Mouse (Mus musculus): ENCODE measurements at regions not wholly inside any gene's neighbourhood (a gene's known extent, or its start where the extent isn't known, plus 50 kb on each side); places are given as distances from the start of the nearest gene placed in this dataset.

GRCm38 (mm10) chr1:183917656-183918055, 95.4 kb upstream of the Dusp10 start:
- H3K4me2 ChIP-seq (replicated peaks), result no peak overlapping the region
- H3K9me3 ChIP-seq, result no peaks in the 10 kb centered on the region
- no peak overlapping the region for H3K4me3 ChIP-seq
- no peak overlapping the region for H3K27ac ChIP-seq
- WGBS, result 90% methylated on average over 3 of the region's 3 CpGs
- no peak overlapping the region for H3K9ac ChIP-seq
- no peaks in the 10 kb centered on the region for H3K27me3 ChIP-seq (replicated peaks)
- no peaks in the 10 kb centered on the region for H3K36me3 ChIP-seq
- H3K4me1 ChIP-seq, result no peaks in the 10 kb centered on the region
- ATAC-seq (ENCODE audit: low FRiP score, low read depth), result no peak

GRCm38 (mm10) chr1:183921262-183921661, 91.8 kb upstream of the Dusp10 start:
- no peak overlapping the region for H3K9ac ChIP-seq
- ATAC-seq (ENCODE audit: low FRiP score, low read depth), result no peak
- H3K4me3 ChIP-seq, result no peak overlapping the region
- H3K36me3 ChIP-seq, result no peaks in the 10 kb centered on the region
- no peaks in the 10 kb centered on the region for H3K27me3 ChIP-seq (replicated peaks)
- no peak overlapping the region for H3K4me2 ChIP-seq (replicated peaks)
- H3K4me1 ChIP-seq, result no peaks in the 10 kb centered on the region
- WGBS, result 78% methylated on average over 2 of the region's 2 CpGs
- no peak overlapping the region for H3K27ac ChIP-seq
- no peaks in the 10 kb centered on the region for H3K9me3 ChIP-seq

GRCm38 (mm10) chr1:183928539-183928938, 84.6 kb upstream of the Dusp10 start:
- Histone ChIP-seq H3K27me3 (replicated peaks) (no peaks in the 10 kb centered on the region), H3K36me3 (no peaks in the 10 kb centered on the region), H3K4me3 (no peak overlapping the region), H3K4me2 (replicated peaks) (no peak overlapping the region), H3K9ac (no peak overlapping the region), H3K27ac (no peak overlapping the region), H3K4me1 (no peaks in the 10 kb centered on the region), H3K9me3 (no peaks in the 10 kb centered on the region)
- WGBS, result 75% methylated on average over 4 of the region's 4 CpGs
- no peak for ATAC-seq (ENCODE audit: low FRiP score, low read depth)

DNA sequence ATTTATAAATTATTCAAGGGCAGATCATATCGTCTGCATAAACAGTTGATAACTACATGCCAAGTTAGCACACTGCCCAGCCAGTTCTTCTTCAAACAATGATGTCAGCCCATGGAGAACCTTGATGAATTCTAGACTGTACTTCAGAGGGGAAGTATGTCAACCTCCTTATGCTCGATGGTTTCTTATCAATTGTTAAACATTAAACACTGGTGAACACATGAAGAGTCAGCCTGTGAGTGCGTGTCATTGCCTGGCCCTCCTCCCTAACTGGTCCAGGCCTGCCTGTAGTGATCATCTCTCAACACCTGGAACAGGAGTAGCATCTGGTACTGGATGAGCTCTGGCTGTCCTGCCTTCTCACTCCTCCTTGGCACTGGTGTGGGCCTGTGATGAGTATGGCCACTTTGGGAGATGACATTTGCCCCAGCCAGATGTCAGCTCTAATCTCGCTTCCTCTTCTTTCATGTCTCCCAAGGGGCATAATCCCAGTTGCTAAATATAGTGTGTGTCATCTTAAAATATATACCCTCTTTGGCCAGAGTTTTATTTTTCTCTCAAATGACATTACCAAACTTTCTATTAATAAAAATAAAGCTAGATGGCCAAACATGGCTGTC, 82.6 kb upstream of the Dusp10 start:
- 89% methylated on average over 4 of the region's 4 CpGs for WGBS
- Histone ChIP-seq H3K27me3 (replicated peaks) (no peaks in the 10 kb centered on the region), H3K9me3 (no peaks in the 10 kb centered on the region)

DNA sequence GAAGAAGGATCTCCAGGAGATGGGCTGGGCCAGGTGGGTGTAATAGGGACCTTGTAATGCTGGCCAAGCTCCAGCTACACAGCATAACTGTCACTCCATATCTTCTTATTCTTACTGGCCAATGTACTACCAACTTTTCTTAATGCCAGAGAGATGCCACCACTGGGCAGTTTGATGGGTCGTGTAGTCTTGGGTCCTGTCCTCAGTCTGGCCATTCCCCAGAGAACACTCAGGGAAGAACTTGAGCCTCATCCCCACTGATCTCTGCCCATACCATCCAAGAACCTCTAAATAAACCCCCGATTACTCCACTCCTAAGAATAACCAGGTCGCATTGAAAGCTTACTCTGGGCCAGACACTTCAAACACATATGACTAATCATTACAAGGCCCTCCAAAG, 82.0 kb upstream of the Dusp10 start:
- no peaks in the 10 kb centered on the region for H3K4me1 ChIP-seq
- no peak overlapping the region for H3K9ac ChIP-seq
- ATAC-seq (ENCODE audit: low FRiP score, low read depth), result no peak
- H3K36me3 ChIP-seq, result no peaks in the 10 kb centered on the region
- no peak overlapping the region for H3K27ac ChIP-seq
- H3K27me3 ChIP-seq (replicated peaks), result no peaks in the 10 kb centered on the region
- no peak overlapping the region for H3K4me2 ChIP-seq (replicated peaks)
- WGBS, result 74% methylated on average over 3 of the region's 3 CpGs
- H3K4me3 ChIP-seq, result no peak overlapping the region
- H3K9me3 ChIP-seq, result no peaks in the 10 kb centered on the region

More for the DNA sequence above, 82.6 kb upstream of the Dusp10 start:
- no peak overlapping the region for H3K27ac ChIP-seq
- H3K9ac ChIP-seq, result no peak overlapping the region
- no peaks in the 10 kb centered on the region for H3K4me1 ChIP-seq
- H3K4me3 ChIP-seq, result no peak overlapping the region
- ATAC-seq (ENCODE audit: low FRiP score, low read depth), result no peak
- no peak overlapping the region for H3K4me2 ChIP-seq (replicated peaks)
- H3K36me3 ChIP-seq, result no peaks in the 10 kb centered on the region

GRCm38 (mm10) chr1:183933845-183934244, 79.3 kb upstream of the Dusp10 start:
- H3K4me3 ChIP-seq, result no peak overlapping the region
- no peaks in the 10 kb centered on the region for H3K4me1 ChIP-seq
- no peaks in the 10 kb centered on the region for H3K36me3 ChIP-seq
- no peak overlapping the region for H3K9ac ChIP-seq
- no peak overlapping the region for H3K4me2 ChIP-seq (replicated peaks)
- no peaks in the 10 kb centered on the region for H3K27me3 ChIP-seq (replicated peaks)
- no peaks in the 10 kb centered on the region for H3K9me3 ChIP-seq
- WGBS, result 85% methylated on average over 2 of the region's 2 CpGs
- ATAC-seq (ENCODE audit: low FRiP score, low read depth), result no peak
- H3K27ac ChIP-seq, result no peak overlapping the region

- Histone ChIP-seq H3K9ac (no peak overlapping the region), H3K4me1 (no peaks in the 10 kb centered on the region), H3K27me3 (replicated peaks) (no peaks in the 10 kb centered on the region), H3K4me2 (replicated peaks) (no peak overlapping the region), H3K9me3 (no peaks in the 10 kb centered on the region), H3K36me3 (no peaks in the 10 kb centered on the region), H3K4me3 (no peak overlapping the region), H3K27ac (no peak overlapping the region)
- ATAC-seq (ENCODE audit: low FRiP score, low read depth), result no peak
- 93% methylated on average over 11 of the region's 11 CpGs for WGBS
These were observed 75.9 kb upstream of the Dusp10 start for GRCm38 (mm10) chr1:183937166-183937565.

DNA sequence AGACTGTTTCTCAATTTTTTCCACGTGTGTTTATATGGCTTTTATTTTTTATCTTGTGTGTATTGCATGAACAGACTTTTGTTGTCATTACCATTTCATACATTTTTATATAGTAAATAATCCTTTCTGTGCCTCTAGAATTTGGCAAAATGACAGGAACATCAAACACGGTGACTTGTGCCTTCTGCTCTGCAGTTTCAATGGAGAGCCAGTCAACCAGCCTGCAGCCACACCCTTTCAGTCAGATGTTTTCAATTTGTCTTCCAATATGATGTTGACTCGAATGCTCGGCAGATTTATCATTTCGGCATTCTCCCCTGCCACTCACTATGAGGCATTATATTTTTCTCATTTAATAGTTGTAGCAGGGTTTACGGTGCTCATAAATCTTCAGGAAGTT, 74.7 kb upstream of the Dusp10 start:
- H3K9ac ChIP-seq, result no peak overlapping the region
- no peak for ATAC-seq (ENCODE audit: low FRiP score, low read depth)
- H3K36me3 ChIP-seq, result no peaks in the 10 kb centered on the region
- WGBS, result 87% methylated on average over 6 of the region's 6 CpGs
- no peak overlapping the region for H3K4me2 ChIP-seq (replicated peaks)
- no peaks in the 10 kb centered on the region for H3K27me3 ChIP-seq (replicated peaks)
- H3K9me3 ChIP-seq, result no peaks in the 10 kb centered on the region
- no peak overlapping the region for H3K4me3 ChIP-seq
- no peaks in the 10 kb centered on the region for H3K4me1 ChIP-seq
- H3K27ac ChIP-seq, result no peak overlapping the region

DNA sequence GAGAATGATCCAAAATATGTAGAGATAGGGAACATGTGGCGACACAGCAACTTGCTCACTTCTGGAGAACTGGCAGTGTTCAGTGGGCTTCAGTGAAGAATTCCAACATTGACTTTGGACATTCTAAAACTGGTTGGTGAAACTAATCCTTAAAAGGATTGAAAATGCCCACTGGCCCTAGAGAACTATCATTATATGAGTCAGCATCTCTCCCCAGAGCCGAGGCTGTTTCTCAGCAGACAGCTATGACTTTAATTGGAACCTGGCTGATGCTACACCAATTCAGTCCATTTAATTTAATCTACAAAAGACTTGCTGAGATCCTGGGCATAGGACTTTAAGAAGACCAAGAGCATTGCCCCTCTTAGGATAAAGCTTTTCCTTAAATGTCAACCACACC, 72.4 kb upstream of the Dusp10 start:
- Histone ChIP-seq H3K36me3 (no peaks in the 10 kb centered on the region), H3K27me3 (replicated peaks) (no peaks in the 10 kb centered on the region), H3K9me3 (no peaks in the 10 kb centered on the region), H3K4me2 (replicated peaks) (no peak overlapping the region), H3K4me1 (no peaks in the 10 kb centered on the region), H3K4me3 (no peak overlapping the region), H3K9ac (no peak overlapping the region), H3K27ac (no peak overlapping the region)
- ATAC-seq (ENCODE audit: low FRiP score, low read depth), result no peak
- WGBS, result 89% methylated on average over 2 of the region's 2 CpGs

DNA sequence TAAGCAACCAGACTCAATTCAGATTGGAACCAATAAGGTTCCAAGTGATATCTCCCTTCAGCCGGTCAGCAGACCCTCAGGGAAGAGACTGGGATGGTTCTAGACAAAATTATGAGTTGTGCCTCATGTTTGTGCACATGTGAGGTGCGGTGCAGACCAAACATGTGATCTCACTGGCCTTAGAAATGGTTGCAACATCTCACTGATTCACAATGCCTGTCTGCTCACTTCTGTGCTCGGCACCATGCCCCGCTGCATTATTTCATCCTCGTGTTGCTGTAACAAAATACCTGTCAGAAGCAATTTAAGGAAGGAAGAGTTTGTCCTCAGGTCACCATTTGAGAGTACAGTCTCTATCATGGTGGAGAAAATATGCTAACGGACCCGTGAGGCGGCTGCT, 66.9 kb upstream of the Dusp10 start:
- Histone ChIP-seq H3K27ac (no peak overlapping the region), H3K9ac (no peak overlapping the region), H3K4me2 (replicated peaks) (no peak overlapping the region), H3K27me3 (replicated peaks) (no peaks in the 10 kb centered on the region), H3K36me3 (no peaks in the 10 kb centered on the region), H3K4me1 (no peaks in the 10 kb centered on the region), H3K9me3 (no peaks in the 10 kb centered on the region), H3K4me3 (no peak overlapping the region)
- 90% methylated on average over 8 of the region's 8 CpGs for WGBS
- no peak for ATAC-seq (ENCODE audit: low FRiP score, low read depth)

- Histone ChIP-seq H3K4me3 (no peak overlapping the region), H3K4me1 (no peaks in the 10 kb centered on the region), H3K36me3 (no peaks in the 10 kb centered on the region), H3K27ac (no peak overlapping the region), H3K4me2 (replicated peaks) (no peak overlapping the region), H3K9me3 (no peaks in the 10 kb centered on the region), H3K27me3 (replicated peaks) (no peaks in the 10 kb centered on the region), H3K9ac (no peak overlapping the region)
- ATAC-seq (ENCODE audit: low FRiP score, low read depth), result no peak
- WGBS, result 85% methylated on average over 5 of the region's 5 CpGs
These were observed 66.0 kb upstream of the Dusp10 start for GRCm38 (mm10) chr1:183947066-183947465.

- Histone ChIP-seq H3K9ac (no peak overlapping the region), H3K9me3 (no peaks in the 10 kb centered on the region), H3K36me3 (no peaks in the 10 kb centered on the region), H3K4me2 (replicated peaks) (no peak overlapping the region), H3K4me1 (no peaks in the 10 kb centered on the region), H3K27ac (no peak overlapping the region), H3K27me3 (replicated peaks) (no peaks in the 10 kb centered on the region), H3K4me3 (no peak overlapping the region)
- no peak for ATAC-seq (ENCODE audit: low FRiP score, low read depth)
- WGBS, result 77% methylated on average over 4 of the region's 4 CpGs
These were observed 63.9 kb upstream of the Dusp10 start for GRCm38 (mm10) chr1:183949205-183949604.

- Histone ChIP-seq H3K9ac (no peak overlapping the region), H3K27me3 (replicated peaks) (no peaks in the 10 kb centered on the region), H3K4me2 (replicated peaks) (no peak overlapping the region), H3K4me1 (no peaks in the 10 kb centered on the region), H3K4me3 (no peak overlapping the region), H3K36me3 (no peaks in the 10 kb centered on the region), H3K9me3 (no peaks in the 10 kb centered on the region), H3K27ac (no peak overlapping the region)
- 90% methylated on average over 2 of the region's 2 CpGs for WGBS
- ATAC-seq (ENCODE audit: low FRiP score, low read depth), result no peak
These were observed 59.0 kb upstream of the Dusp10 start for GRCm38 (mm10) chr1:183954086-183954485.

Measured in neural tube, embryonic 12.5 days (tissue).